Comparison of ENCODE assay signal across 25 mouse cellular contexts in the genomic region with DNA sequence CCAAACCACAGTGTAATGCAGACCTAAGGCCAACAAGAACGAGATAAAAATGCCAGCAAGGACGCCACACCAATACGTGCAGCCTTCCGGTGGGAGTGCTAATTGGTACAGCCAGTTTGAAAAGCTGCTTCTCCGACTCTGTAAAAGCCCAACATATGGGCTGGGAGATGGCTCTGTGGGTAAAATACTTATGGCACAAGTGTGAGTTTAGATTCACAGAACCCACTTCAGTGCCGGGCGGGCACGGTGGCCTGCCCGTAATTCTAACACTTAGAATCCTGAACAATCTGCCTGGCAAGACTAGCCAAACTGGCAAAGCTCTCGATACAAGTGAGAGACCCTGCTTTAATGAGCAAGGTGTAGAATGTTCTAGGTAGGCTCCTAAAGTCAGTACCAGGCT.
A peak's percentile ranks its signal among the peaks of the same experiment; 100 is the strongest.
DNase-seq lines count a peak whose midpoint lies in the region; ATAC-seq lines count a peak whose summit lies in the region.
"Had no signal": no experiment of that assay in that cellular context is flagged by ENCODE, and none has a peak within 500 bp of the region (broad histone marks: within the 10 kb centered on the region; RNA-seq: fewer than 3 reads in every experiment).

No protein-coding gene starts in this region.

- no peak for ATAC-seq in forebrain, embryonic 14.5 days
- no peak for ATAC-seq in forebrain, embryonic 16.5 days
- no peak for ATAC-seq in forebrain, embryonic 11.5 days (replicated peaks; ENCODE audit: low FRiP score)
- no peak for ATAC-seq in heart, embryonic 12.5 days (ENCODE audit: insufficient number of reproducible peaks, low FRiP score)
- ATAC-seq: activated CD4-positive, CD25-positive, alpha-beta regulatory T cell, adult 4 months; CD4-positive, CD25-positive, alpha-beta regulatory T cell, adult 4 months; Patski had no signal

- DNase-seq in forebrain, embryonic 14.5 days (ENCODE audit: low spot score), result peak; percentile 43
- DNase-seq in forebrain, embryonic 10.5 days (ENCODE audit: extremely low spot score, low spot score), result no peak
- no peak for DNase-seq in forebrain, embryonic 11.5 days (ENCODE audit: low spot score)
- DNase-seq in heart, adult 11 months, result peak; percentile 70
- DNase-seq: adrenal gland, adult 8-10 months; adrenal gland, postnatal 14 days; adrenal gland, postnatal 36 days; B cell, adult 2 months; cerebellum, adult 11 months; cerebellum, adult 18-20 months; cerebellum, adult 8-10 months; cerebellum, adult 9-11 months; cerebellum, postnatal 14 days; cerebellum, postnatal 36 days; embryo, embryonic 11 days had no signal

- peak overlapping the region; percentile 44; the same call in 1 of the 2 replicates for H3K27ac ChIP-seq in forebrain, embryonic 14.5 days (ENCODE audit: low read depth, low read length)
- no peak overlapping the region for H3K27ac ChIP-seq in forebrain, embryonic 10.5 days
- peak overlapping the region; percentile 20; the same call in 1 of the 2 replicates for H3K27ac ChIP-seq in forebrain, embryonic 16.5 days (ENCODE audit: low read length)
- H3K27ac ChIP-seq in forebrain, embryonic 11.5 days (ENCODE audit: low read depth, low read length), result no peak overlapping the region
- no peak overlapping the region for H3K27ac ChIP-seq in heart, embryonic 12.5 days (ENCODE audit: poor library complexity, severe bottlenecking)
- H3K27ac ChIP-seq: embryonic facial prominence, embryonic 13.5 days; embryonic facial prominence, embryonic 15.5 days had no signal

- H3K9ac ChIP-seq in forebrain, embryonic 14.5 days (ENCODE audit: low read length), result no peak overlapping the region
- H3K9ac ChIP-seq in forebrain, embryonic 16.5 days (replicated peaks; ENCODE audit: low read depth, low read length), result no peak overlapping the region
- no peak overlapping the region for H3K9ac ChIP-seq in forebrain, embryonic 11.5 days (ENCODE audit: low read length)
- H3K9ac ChIP-seq in heart, embryonic 12.5 days, result no peak overlapping the region
- H3K9ac ChIP-seq: embryonic facial prominence, embryonic 13.5 days; embryonic facial prominence, embryonic 15.5 days had no signal

- no peaks in the 10 kb centered on the region for H3K27me3 ChIP-seq in forebrain, embryonic 14.5 days (replicated peaks; ENCODE audit: control insufficient read depth, insufficient read depth, low read length)
- peaks cover 18% of the 10 kb centered on the region for H3K27me3 ChIP-seq in forebrain, embryonic 10.5 days (ENCODE audit: poor library complexity, severe bottlenecking)
- no peaks in the 10 kb centered on the region for H3K27me3 ChIP-seq in forebrain, embryonic 16.5 days (replicated peaks; ENCODE audit: control insufficient read depth, insufficient read depth, low read length)
- H3K27me3 ChIP-seq in forebrain, embryonic 11.5 days (ENCODE audit: control insufficient read depth, insufficient read depth, low read length), result no peaks in the 10 kb centered on the region
- no peaks in the 10 kb centered on the region; the same call in 1 of the 2 replicates for H3K27me3 ChIP-seq in heart, embryonic 12.5 days (replicated peaks)
- H3K27me3 ChIP-seq: CH12.LX; embryonic facial prominence, embryonic 13.5 days; embryonic facial prominence, embryonic 15.5 days had no signal

- no peak overlapping the region for H3K4me3 ChIP-seq in forebrain, embryonic 14.5 days (ENCODE audit: low read depth, low read length)
- H3K4me3 ChIP-seq in forebrain, embryonic 10.5 days, result no peak overlapping the region
- no peak overlapping the region for H3K4me3 ChIP-seq in forebrain, embryonic 16.5 days (replicated peaks; ENCODE audit: low read length)
- no peak overlapping the region for H3K4me3 ChIP-seq in forebrain, embryonic 11.5 days (ENCODE audit: low read depth, low read length)
- no peak overlapping the region for H3K4me3 ChIP-seq in heart, embryonic 12.5 days
- H3K4me3 ChIP-seq: embryonic facial prominence, embryonic 13.5 days; embryonic facial prominence, embryonic 15.5 days; erythroblast, embryonic 14.5 days had no signal

- H3K9me3 ChIP-seq in forebrain, embryonic 14.5 days (replicated peaks; ENCODE audit: control insufficient read depth, low read length), result no peaks in the 10 kb centered on the region
- H3K9me3 ChIP-seq in forebrain, embryonic 10.5 days, result no peaks in the 10 kb centered on the region
- H3K9me3 ChIP-seq in forebrain, embryonic 16.5 days (ENCODE audit: control insufficient read depth, low read length), result no peaks in the 10 kb centered on the region
- no peaks in the 10 kb centered on the region for H3K9me3 ChIP-seq in forebrain, embryonic 11.5 days (ENCODE audit: control insufficient read depth, low read length)
- H3K9me3 ChIP-seq in heart, embryonic 12.5 days (replicated peaks), result no peaks in the 10 kb centered on the region
- H3K9me3 ChIP-seq: embryonic facial prominence, embryonic 13.5 days; embryonic facial prominence, embryonic 15.5 days had no signal

- 75% methylated on average over 10 of the region's 10 CpGs for WGBS in forebrain, embryonic 14.5 days
- WGBS in forebrain, embryonic 10.5 days, result 91% methylated on average over 10 of the region's 10 CpGs
- WGBS in forebrain, embryonic 16.5 days, result 66% methylated on average over 10 of the region's 10 CpGs
- 90% methylated on average over 10 of the region's 10 CpGs for WGBS in forebrain, embryonic 11.5 days
- 77% methylated on average over 10 of the region's 10 CpGs for WGBS in heart, embryonic 12.5 days

- H3K4me1 ChIP-seq in forebrain, embryonic 14.5 days (ENCODE audit: control insufficient read depth, insufficient read depth, low read length), result peaks cover under 1% of the 10 kb centered on the region; the same call in 1 of the 2 replicates
- H3K4me1 ChIP-seq in forebrain, embryonic 10.5 days, result peaks cover 14% of the 10 kb centered on the region
- peaks cover 4% of the 10 kb centered on the region for H3K4me1 ChIP-seq in forebrain, embryonic 16.5 days (replicated peaks; ENCODE audit: control insufficient read depth, insufficient read depth, low read length)
- H3K4me1 ChIP-seq in forebrain, embryonic 11.5 days (replicated peaks; ENCODE audit: control insufficient read depth, insufficient read depth, low read length), result no peaks in the 10 kb centered on the region
- no peaks in the 10 kb centered on the region for H3K4me1 ChIP-seq in heart, embryonic 12.5 days (replicated peaks)
- H3K4me1 ChIP-seq: embryonic facial prominence, embryonic 13.5 days; embryonic facial prominence, embryonic 15.5 days had no signal

- no peak overlapping the region for H3K4me2 ChIP-seq in forebrain, embryonic 14.5 days (ENCODE audit: low read length)
- no peak overlapping the region for H3K4me2 ChIP-seq in forebrain, embryonic 16.5 days (ENCODE audit: low read length)
- H3K4me2 ChIP-seq in forebrain, embryonic 11.5 days (ENCODE audit: low read depth, low read length, severe bottlenecking), result no peak overlapping the region
- no peak overlapping the region for H3K4me2 ChIP-seq in heart, embryonic 12.5 days
- H3K4me2 ChIP-seq: embryonic facial prominence, embryonic 13.5 days; embryonic facial prominence, embryonic 15.5 days had no signal

- no peaks in the 10 kb centered on the region for H3K36me3 ChIP-seq in forebrain, embryonic 14.5 days (ENCODE audit: control insufficient read depth, insufficient read depth, low read length)
- H3K36me3 ChIP-seq in forebrain, embryonic 10.5 days (replicated peaks), result no peaks in the 10 kb centered on the region
- H3K36me3 ChIP-seq in forebrain, embryonic 16.5 days (ENCODE audit: control insufficient read depth, insufficient read depth), result no peaks in the 10 kb centered on the region
- no peaks in the 10 kb centered on the region for H3K36me3 ChIP-seq in forebrain, embryonic 11.5 days (ENCODE audit: control insufficient read depth, insufficient read depth, low read length)
- H3K36me3 ChIP-seq in heart, embryonic 12.5 days, result no peaks in the 10 kb centered on the region
- H3K36me3 ChIP-seq: embryonic facial prominence, embryonic 13.5 days; embryonic facial prominence, embryonic 15.5 days; G1E had no signal

Comparison
In these comparisons a context has a peak if more than half of its experiments do, and no peak if none do; other contexts are left out.
1. DNase-seq: peak in forebrain, embryonic 14.5 days (single experiment) and heart, adult 11 months (single experiment); none in forebrain, embryonic 10.5 days (single experiment) and forebrain, embryonic 11.5 days (single experiment).
2. H3K27ac ChIP-seq: peak in forebrain, embryonic 14.5 days (single experiment) and forebrain, embryonic 16.5 days (single experiment); none in forebrain, embryonic 10.5 days (single experiment), forebrain, embryonic 11.5 days (single experiment) and heart, embryonic 12.5 days (single experiment).